Mouse (Mus musculus): ENCODE measurements around the gene Lhfpl2.

The Lhfpl2 gene

DNA sequence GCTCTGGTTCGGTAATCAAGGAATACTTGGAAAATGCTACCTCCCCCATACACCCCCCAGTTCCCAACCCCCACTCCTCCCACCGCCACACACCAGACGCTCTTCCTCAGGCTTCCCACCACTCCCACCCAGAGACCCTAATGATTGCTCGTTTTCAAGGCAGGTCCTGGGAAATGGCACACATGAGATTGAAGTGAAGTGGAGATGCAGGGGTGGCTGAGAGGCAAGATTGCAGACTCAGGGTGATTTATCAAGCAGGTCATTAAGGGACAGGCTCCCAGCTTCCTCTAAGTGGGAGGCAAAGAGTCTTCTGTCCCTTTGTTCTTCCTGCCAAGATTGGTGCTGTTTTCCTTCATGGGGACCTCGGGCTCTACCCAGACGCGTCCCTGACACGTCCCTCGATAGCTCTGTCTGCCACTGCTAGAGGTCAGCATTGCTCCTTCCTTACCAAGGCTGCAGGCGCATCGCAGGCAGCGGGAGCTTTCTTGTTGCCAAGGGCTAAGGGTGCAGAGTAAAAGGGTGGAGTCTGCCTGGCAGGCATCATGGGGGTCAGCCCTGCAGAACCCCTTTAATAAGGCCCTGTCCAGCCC, 85.6 kb downstream of the Lhfpl2 start:
- DNase-seq, result peak; percentile 42 to 66

DNA sequence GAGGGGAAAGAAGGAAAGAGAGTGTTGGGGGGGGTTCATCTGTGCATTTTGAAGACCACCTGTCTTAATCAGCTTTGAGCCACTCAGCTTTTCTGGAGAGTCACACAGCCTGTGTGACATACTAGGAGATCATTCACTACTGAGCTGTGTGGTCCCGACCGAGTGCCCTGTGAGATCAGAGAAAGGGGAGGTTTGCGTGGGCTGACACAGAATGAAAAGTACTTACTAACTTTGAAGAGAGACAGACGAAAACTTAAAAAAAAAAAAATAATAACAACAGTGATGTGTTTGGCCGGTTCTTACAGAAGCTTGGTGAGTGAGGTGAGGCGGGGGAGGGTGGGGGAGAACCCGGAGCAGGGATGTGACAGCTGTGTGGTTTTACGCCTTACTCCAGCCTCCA, 86.9 kb downstream of the Lhfpl2 start:
- no peak for DNase-seq

DNA sequence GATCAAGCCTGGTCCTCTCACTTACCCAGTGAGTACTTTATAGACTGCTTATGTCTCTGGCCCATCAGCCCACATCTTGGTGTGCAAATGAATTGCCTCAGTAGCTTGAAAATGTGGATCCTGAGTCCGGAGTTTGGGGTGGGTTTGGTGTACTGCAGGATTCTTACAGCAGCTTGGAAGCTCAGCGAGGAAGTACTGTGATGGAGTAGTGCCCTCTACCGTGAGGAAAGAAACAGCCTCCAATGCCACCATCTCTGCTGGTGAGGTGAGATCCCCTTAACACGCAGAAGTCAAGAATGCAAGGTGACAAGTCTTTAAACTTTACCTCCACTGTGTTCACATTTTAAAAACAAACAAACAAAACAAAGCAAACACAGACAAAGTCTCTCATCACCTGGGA, 89.7 kb downstream of the Lhfpl2 start:
- peak; percentile 57 for DNase-seq

DNA sequence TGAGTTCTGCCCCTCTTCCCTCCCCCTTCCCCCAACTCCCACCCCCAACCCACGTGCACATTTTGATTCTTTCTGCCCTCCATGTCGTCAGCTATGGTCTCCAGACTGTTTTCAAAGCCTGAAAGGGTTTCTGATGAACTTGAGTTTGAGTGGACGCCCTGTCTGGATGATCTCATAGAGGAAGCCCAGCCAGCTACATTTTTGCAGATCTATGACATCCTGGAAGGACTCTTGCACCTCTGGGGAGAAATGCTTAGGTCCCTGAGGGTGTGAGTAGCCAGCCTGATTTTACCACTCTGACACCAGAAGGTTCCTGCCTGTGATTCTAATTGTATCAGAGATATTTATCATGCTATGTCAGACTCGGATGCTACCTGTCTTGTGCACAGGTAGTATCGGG, 91.4 kb downstream of the Lhfpl2 start:
- DNase-seq, result no peak

DNA sequence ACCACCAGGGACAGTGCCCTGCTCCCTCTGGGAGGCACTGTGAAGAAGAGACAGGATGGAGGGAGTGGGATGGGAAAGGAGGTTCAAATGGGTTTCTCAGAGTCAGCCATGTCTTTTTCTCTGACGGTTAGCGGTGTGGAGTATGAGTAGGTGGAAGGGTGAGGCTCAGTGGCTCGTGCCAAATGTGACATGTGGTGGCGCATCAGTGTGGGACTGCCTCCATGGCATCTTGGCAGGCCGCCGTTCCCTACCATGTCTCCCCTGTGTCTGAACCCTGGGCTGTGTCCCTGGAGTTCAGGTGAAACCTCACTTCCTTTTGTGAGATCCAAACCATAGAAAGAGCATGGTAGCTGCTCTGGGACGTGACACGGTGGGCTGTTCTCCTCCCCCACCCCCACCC, 92.2 kb downstream of the Lhfpl2 start:
- no peak for DNase-seq

DNA sequence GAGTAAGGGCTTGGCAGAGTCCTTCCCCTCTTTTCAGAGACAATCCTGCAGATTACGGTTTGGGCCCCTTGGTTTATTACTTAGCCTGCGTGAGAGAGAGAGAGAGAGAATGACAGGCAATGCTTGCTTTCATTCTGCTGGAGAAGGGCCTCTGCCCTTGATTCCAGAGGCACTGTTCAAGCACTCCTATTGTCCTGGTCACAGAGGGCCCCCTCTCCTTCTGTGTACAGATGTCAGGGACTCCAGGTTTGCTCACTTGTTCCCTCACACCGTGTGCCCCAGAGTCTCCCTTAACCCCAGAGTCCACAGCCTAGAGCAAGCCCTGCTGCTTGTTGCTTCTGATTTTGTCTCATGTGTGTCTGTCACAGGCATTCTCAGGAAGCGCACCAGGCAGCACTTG, 93.7 kb downstream of the Lhfpl2 start:
- no peak for DNase-seq

DNA sequence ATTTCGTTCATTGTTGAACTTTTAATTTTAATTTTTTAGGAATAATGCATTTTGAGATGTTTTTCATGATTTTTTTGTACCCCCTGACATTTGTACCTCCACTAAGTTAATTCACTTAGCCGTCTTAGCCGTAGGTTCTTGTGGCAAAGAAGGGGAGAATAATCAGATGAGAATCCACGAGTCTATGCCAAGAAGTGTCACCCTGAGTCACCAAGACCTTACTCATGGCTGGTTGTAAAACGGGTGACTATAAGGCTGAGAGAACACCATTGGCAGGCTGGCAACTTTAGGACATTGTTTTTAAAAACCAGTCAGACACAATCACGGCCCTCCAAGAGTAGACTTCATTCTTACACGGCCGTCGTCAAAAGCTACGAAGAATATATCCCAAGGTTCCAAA, 95.2 kb downstream of the Lhfpl2 start:
- no peak for DNase-seq

DNA sequence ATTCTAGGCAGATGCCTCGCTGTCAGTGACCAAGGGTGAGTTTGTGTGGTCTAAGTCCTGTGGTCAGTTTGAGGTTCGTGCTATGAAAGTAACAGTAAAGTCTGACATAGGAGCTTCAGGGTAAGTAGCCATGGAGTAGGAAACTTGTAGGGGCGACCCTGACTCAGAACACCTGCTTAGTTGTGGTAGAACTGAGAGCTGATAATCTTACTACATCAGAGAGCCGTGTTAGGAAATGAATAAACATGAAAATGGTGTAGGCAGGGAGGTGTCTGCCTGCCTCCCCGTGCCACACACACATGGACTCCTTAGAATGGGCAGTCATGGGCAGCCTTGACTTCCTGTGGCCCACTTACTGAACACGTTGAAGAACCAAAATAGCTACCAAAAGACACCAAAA, 96.1 kb downstream of the Lhfpl2 start:
- no peak for DNase-seq

DNA sequence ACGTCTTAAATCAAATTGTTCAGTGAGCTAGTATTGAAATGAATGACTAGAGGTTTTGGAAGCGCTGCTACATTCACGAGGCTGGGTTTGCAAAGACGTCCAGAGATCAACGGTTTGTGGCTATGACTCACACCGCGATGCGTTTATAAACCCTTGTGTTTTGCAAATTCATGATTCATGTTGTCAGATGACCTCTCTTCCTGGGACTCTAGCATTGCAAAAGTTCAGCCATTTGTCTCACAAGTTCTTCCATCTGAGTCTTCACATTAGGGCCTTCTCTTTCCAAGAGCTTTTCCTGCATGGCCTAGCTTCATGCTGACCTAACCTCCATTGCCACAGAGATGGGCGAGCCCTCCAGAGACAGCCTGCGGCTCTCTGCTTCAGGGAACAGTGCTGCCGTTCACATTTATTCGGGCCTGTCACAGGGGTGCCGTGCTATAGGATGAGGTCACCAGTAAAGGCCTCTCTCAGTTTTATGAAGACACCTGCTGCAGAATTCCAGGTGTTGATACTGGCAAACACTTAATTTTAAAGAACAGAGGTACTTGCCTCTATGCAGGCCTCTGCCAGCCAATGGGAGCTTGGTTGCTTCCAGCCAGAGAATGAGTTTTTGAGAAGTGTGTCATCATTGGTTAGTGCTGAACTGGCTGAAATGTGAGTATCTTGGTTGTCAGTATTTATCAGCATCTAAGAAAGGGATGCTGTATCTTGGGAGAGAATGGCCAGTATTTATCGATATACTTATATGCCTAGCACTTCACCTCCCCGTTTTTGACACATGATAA, 97.1 kb downstream of the Lhfpl2 start:
- DNase-seq, result no peak

DNA sequence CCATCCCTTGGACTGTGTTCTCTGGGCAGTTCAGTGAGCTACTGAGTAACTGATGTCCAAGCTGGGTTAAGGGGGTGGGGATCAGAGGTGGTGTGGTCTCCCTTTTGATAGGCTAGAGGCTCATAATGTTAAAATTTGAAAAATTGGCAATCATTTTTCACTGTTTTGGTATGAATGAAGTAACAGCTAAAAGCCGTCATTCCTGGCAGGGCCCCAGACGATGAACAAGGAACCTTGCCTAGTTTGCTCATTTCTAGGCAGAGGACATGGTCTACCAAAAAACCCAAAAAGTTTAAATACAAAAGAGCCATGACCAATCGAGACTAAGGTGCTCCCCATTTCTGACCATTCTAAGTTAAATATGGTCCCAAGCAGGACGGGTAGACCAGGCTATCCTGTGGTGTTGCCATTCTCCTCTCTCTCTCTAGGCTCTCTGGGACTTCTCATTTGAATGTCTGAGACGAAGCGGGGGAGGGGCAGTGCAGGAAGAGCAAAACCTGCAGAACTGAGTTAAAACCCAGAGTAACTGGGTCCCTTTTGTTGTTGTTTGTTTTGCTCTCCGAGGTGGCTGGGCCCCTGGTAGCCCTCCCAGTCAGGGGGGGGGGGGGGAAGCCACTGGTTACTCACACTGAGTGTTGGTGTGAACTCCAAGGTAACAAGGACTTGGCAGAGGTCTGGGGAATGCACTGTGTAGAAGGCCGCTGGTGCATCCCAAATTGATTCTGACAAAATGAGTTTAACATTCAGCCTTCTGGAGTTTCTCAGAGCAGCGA, 98.2 kb downstream of the Lhfpl2 start:
- no peak for DNase-seq

DNA sequence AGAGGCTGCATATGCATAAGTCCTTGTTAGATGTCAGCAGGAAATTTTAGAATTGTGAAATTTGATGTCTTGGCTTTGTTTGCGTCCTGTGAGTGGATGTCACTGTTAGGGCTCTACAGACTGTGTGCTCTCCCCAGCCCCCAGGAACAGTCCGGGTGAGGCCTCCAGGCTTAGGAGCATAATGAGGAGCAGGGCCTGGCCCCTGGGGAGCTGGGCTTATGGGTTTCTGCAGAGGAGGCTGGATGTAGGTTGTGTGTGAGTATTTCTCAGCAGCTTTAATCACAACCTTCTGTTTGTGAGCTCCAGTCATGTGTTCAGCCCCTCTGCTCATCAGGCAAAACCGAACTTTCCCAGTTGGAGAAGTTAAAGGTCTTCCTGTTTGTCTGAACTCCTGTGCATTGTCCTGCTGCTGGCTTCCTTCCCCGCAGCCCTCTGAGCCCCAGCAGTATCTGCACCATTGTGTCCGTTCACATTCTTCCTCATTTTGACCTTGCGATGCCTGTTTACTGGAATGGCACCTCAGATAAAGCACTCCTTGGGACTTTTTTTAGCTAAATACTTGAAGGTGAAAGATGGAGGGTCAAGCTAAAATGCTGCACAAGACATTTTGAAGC, 101.4 kb downstream of the Lhfpl2 start:
- no peak for DNase-seq

DNA sequence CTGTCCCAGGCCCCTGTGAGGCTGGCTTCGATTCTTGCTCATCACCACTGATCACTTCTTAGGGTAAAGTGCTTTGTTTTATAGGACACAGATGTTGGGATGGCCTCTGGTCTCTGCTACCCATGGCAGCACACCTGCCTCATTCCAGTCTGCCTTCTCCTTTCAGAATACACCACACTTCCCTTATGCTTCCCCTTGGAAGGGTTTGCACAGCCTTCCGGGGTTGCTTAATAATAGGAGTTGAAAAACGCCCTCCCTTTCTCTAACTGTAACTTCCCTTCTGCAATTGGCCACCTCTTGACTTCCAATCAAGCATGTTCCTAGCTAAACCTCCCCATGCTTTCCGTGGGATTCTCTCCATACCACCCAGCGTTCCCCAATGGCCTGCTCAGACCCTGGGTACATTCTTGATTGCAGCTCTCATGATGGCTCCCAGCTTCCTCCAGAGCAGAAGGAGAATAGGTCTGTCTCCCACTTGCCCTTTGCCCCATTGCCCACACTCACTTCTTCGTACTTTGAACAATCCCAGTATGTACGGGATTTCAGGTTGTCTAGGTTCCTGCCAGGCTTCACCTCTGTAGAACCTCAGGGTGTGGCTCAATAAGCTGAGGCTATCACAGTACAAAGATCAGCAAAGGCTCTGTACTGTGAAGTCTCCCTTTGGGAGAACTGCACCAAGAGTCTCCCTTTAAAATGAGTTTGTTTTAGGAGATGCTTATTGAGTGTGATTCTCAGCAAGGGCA, 102.1 kb downstream of the Lhfpl2 start:
- DNase-seq, result peak in 1 of 2 experiments; percentile 73

DNA sequence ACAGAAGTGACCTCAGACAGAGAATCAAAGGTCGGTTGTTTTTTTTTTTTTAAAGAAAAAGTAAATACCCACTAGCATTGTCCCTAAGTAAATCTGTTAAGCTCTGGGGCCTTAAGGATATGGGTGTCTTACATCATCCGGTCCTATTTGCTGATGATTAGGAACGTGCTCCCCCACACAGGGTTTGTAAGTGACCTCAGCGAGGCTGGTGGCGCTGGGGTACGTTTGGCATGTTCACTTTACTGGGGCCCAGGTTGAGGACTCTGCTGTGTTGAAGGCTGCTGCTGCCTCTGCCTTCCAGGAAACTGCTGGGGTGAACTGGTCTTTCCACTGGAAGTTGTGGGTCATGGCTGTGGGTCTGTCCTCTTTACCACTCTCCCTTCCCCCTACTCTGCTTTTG, 106.9 kb downstream of the Lhfpl2 start:
- no peak for DNase-seq

DNA sequence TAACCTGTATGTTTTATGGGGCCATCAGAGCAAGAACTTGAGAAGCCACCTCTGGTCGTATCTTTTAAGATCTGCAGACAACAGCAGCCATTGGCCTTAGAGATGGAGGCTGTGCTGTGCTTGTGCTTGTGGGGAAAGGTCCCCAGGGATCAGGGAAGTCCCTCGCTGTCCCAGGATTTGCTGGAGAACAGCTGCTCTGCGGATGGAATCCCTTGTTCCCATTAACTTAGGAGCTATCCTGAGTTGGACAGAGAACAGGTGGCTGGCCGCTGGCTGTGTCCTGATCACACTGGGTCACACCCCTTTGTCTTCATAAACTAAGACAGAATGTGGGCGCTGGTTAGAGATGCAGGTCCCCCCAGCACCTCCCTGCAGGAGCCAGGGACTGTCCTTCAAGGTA, 110.7 kb downstream of the Lhfpl2 start:
- DNase-seq, result no peak

DNA sequence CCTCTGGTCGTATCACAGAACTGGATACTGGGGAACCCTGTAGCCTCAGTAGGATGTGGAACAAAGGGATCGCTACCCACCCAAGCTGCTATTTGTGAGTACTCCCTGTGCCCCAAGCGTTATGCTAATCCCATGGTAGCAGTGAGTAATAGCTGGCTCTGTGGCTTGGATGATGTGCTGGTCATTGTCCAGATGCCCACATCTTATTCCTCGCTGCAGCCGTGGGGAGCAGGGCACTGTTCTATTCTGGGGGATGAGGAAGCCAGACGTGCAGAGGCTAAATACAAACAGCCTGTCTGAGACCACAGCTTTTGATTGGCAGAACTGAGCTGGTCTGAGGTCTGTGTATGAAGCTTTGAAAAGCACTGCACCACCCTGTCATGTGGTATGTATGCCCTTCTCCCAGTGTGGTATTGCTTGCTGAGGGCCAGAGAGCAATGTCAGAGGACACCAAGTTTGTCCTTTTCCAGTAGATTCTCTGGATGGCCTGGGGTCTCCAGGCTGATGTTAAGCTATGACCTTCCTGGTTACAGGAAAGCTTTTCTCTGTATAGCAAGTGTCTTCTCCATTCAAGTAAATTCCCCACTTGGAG, 111.8 kb downstream of the Lhfpl2 start:
- no peak for DNase-seq

DNA sequence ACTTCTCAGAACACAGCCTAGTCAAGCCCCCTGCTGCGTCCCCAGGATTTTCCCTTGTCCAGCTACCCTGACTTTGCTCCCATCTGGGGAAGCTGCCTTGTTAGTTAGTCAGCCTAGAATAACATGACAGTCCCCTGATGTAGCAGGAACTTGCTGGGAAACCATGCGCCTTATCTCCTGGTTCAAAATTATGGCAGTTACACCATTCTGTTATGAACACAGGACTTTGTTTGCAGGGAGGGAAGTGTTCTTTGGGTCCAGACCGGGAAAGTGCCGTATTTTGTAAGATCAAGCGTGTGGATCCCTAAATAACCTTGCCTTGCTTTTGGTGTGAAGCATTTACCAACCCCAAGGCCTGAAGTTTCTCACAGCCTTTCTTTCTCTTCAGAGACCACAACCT, 114.0 kb downstream of the Lhfpl2 start:
- no peak for DNase-seq

DNA sequence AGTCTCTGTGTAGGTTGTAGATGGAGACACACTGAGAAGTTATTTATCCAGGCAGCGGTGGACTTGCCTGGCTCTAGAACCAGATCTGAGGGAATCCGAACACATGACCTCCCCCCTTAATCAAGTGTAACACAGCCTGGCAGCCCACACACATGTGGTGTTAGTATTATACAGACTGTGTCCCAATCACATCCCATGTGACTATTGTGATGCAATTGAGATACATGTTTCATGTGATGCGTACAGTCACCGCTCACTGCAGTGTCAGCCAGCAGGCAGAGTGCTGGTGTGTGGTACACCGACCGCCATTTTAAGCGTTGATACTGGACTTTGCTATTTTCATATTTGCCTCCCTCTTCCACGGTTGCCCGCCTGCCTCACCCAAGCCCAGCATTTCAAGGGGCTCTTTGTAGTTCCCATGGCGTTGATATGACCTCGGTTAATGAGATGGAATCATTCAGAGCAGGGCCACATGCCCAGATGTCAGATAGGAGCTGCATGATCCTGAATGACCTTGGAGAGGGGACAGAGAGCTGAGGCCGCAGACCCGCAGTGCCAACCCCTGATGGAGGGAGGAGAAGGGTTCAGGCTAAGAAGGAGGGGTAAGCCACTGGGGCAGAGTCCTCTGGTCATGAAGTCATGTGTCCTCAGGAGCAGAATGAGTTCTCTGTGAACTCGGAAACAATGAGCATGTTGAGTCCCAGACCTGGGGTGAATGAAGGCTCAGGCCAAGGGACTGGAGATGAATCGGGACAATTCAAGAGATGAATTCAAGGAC, 115.1 kb downstream of the Lhfpl2 start:
- DNase-seq, result peak; percentile 11 to 60

DNA sequence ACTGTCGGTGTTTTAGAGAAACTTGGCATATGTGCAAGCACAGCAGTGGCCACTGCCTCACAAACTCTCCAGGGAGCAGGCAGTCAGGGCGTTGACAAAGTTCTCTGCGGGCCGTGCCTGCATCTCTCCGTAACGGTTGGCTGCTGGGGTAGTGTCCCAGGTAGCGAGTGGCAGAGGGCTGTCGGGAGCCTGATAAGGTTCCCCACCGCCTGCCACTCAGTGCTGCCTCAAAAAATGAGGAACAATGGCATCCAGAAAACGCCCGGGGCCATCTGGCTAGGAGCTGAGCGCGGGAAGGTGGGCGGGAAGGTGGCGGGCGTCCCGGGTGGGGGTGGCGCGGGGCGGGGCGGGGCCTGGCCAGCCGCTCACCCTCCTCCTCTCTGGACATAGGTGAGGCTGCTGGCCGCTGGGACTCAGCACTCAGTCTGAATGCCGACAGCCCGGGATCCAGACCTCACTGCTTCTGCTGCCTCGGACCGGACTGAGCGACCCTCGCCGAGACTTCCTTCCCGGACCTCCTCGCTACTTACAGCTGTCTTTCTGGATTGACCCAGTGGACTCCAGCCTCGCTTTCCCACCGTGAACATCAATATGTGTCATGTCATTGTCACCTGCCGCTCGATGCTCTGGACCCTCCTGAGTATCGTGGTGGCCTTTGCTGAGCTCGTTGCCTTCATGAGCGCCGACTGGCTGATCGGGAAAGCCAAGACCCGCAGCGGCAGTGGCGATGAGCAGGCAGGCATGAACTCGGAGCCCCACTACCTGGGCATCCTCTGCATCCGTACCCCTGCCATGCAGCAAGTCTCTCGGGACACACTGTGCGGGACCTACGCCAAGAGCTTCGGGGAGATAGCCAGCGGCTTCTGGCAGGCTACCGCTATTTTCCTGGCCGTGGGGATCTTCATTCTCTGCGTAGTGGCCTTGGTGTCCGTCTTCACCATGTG, 116.3 kb downstream of the Lhfpl2 start:
- peak; percentile 49 to 75 for DNase-seq

DNA sequence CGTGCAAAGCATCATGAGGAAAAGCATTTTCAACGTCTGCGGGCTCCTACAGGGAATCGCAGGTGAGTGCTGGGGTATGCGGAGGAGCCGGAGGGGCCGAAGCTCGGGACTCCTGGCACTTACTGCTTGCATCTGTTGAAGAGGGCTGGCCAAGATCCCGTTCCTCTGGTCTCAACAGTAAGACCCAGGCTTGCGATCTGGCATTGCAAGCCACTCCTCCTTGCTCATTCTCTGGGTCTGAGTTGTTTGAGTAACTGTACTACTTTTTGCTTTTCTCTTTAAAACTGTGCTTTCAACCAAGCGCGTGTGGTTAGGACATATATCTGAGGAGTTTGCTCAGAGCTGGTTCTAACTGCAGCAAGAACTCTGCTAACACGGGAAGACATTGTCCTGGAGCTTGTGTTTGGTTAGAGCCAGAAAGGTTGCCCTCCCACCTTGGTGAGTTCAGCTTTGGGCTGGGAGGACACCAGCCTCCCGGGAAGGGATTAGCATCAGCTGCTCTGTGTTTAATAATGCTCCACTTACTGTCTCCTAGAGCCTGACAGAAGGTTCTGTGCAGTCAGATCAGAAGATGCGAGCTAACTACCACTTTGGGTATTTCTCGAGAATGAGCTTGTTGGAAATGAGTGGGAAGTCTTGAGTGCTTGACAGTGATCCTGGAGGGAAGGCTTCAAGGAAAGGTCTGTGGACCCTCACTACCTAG, 117.1 kb downstream of the Lhfpl2 start:
- no peak for DNase-seq
